Mouse (Mus musculus) embryonic fibroblast, embryonic 13.5 days (primary cell): ENCODE measurements around the gene Itpripl2.

Experiments
- CTCF ChIP-seq: IDR thresholded peaks from 2 replicates; pipeline ENCODE4 v1.5.1; 2011; ENCODE audit warnings: mild to moderate bottlenecking, control low read depth, low read length, moderate library complexity, borderline replicate concordance; ENCODE audit not compliant: insufficient read depth
- POLR2A ChIP-seq: IDR thresholded peaks from 2 replicates; pipeline ENCODE4 v1.6.1; 2011; ENCODE audit warnings: low read depth, mild to moderate bottlenecking, control low read depth, low read length, moderate library complexity

DNA sequence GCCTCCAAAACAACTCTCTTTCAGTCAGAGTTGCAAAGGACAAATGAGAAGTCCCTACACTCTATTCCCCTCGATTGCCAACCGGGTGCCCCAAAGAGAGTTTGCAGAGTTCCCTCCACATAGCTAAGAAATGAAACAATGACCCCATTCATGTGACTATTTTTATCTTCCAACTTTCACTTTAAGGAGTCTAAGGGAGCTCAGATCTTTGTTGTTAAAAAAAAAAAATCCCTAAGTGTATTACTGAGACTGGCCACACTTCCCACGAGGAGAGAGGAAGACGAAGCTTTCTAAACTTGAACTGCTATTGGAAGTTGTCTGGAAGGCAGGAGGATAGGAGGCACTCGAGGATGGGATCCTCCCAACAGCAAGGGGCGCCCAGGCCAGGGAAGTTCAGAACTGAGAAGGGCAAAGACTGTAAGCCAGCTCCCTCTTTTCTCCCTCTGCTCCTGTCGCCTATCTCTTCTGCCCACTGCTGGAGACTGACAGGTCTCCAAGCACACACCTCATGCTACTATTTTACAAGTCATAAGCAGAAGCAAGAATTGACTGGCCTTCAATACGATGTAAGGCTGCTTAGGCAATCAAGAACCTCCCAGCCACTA, 3.6 kb downstream of the Itpripl2 start:
- TF ChIP-seq CTCF (no peak), POLR2A (no peak)
